Mouse (Mus musculus): ENCODE data around the gene Fam184a. TPM values are rescaled to one million over a fixed set of nuclear protein-coding genes. Genes with fewer than 3 reads are reported as not detected.
A peak's percentile ranks its signal among the peaks of the same experiment; 100 is the strongest.

Fam184a gene
- polyA plus RNA-seq, 1 experiment, result 3.9 TPM

- WGBS, result 42% methylated on average over 5 of the region's 5 CpGs
- Histone ChIP-seq H3K27ac (ENCODE audit: insufficient read depth, low read depth, low read length) (no peak overlapping the region), H3K27me3 (replicated peaks; ENCODE audit: control insufficient read depth, insufficient read depth, low read length) (no peaks in the 10 kb centered on the region), H3K36me3 (ENCODE audit: control insufficient read depth, insufficient read depth, low read length) (no peaks in the 10 kb centered on the region), H3K4me1 (ENCODE audit: control insufficient read depth, insufficient read depth, low read length) (peaks cover 5% of the 10 kb centered on the region; the same call in 1 of the 2 replicates), H3K4me3 (ENCODE audit: insufficient read depth, low read depth, low read length) (no peak overlapping the region)
- peak; percentile 45 for DNase-seq
- no peak for TF ChIP-seq CTCF (conservative IDR thresholded peaks at IDR 0.05; ENCODE audit: insufficient read depth, insufficient read length, low read depth, low read length)
Observed at GRCm38 (mm10) chr10:53598821-53599220, 152.1 kb downstream of the Fam184a start.

GRCm38 (mm10) chr10:53597121-53597881, 153.6 kb downstream of the Fam184a start:
- H3K36me3 ChIP-seq (ENCODE audit: control insufficient read depth, insufficient read depth, low read length), result no peaks in the 10 kb centered on the region
- under 1% methylated on average over 97 of the region's 99 CpGs for WGBS
- TF ChIP-seq CTCF (conservative IDR thresholded peaks at IDR 0.05; ENCODE audit: insufficient read depth, insufficient read length, low read depth, low read length) (no peak), POLR2A (IDR thresholded peaks at IDR 0.05; ENCODE audit: low read depth, low read length) (no peak)
- H3K4me1 ChIP-seq (ENCODE audit: control insufficient read depth, insufficient read depth, low read length), result peaks cover 5% of the 10 kb centered on the region; the same call in 1 of the 2 replicates
- peak overlapping the region; percentile 91 for H3K27ac ChIP-seq (ENCODE audit: insufficient read depth, low read depth, low read length)
- no peaks in the 10 kb centered on the region for H3K27me3 ChIP-seq (replicated peaks; ENCODE audit: control insufficient read depth, insufficient read depth, low read length)
- H3K4me3 ChIP-seq (ENCODE audit: insufficient read depth, low read depth, low read length), result peak overlapping the region; percentile 95
- peak; percentile 49 for DNase-seq

GRCm38 (mm10) chr10:53596677-53597120, 154.2 kb downstream of the Fam184a start, which contains the start of gene Asf1a:
Asf1a (plus strand) TSS chr10:53596757.
- TF ChIP-seq CTCF (conservative IDR thresholded peaks at IDR 0.05; ENCODE audit: insufficient read depth, insufficient read length, low read depth, low read length) (peak; percentile 68), POLR2A (IDR thresholded peaks at IDR 0.05; ENCODE audit: low read depth, low read length) (no peak)
- H3K4me1 ChIP-seq (ENCODE audit: control insufficient read depth, insufficient read depth, low read length), result peaks cover 5% of the 10 kb centered on the region; the same call in 1 of the 2 replicates
- peak within 1 kb of the TSS; percentile 95 for H3K4me3 ChIP-seq (ENCODE audit: insufficient read depth, low read depth, low read length)
- no peaks in the 10 kb centered on the region for H3K36me3 ChIP-seq (ENCODE audit: control insufficient read depth, insufficient read depth, low read length)
- H3K27me3 ChIP-seq (replicated peaks; ENCODE audit: control insufficient read depth, insufficient read depth, low read length), result no peaks in the 10 kb centered on the region
- H3K27ac ChIP-seq (ENCODE audit: insufficient read depth, low read depth, low read length), result peak within 1 kb of the TSS; percentile 91
- under 1% methylated on average over 52 of the region's 52 CpGs for WGBS
- peak; percentile 99 for DNase-seq

- Histone ChIP-seq H3K36me3 (ENCODE audit: control insufficient read depth, insufficient read depth, low read length) (no peaks in the 10 kb centered on the region), H3K4me1 (ENCODE audit: control insufficient read depth, insufficient read depth, low read length) (peaks cover 5% of the 10 kb centered on the region; the same call in 1 of the 2 replicates), H3K27me3 (replicated peaks; ENCODE audit: control insufficient read depth, insufficient read depth, low read length) (no peaks in the 10 kb centered on the region), H3K4me3 (ENCODE audit: insufficient read depth, low read depth, low read length) (peak overlapping the region; percentile 85), H3K27ac (ENCODE audit: insufficient read depth, low read depth, low read length) (peak overlapping the region; percentile 86)
- peak; percentile 13 for DNase-seq
- TF ChIP-seq POLR2A (IDR thresholded peaks at IDR 0.05; ENCODE audit: low read depth, low read length) (no peak), CTCF (conservative IDR thresholded peaks at IDR 0.05; ENCODE audit: insufficient read depth, insufficient read length, low read depth, low read length) (no peak)
- 4% methylated on average over 27 of the region's 27 CpGs for WGBS
Observed at GRCm38 (mm10) chr10:53595744-53596676, 154.9 kb downstream of the Fam184a start.

GRCm38 (mm10) chr10:53585777-53586176, 165.1 kb downstream of the Fam184a start:
- Histone ChIP-seq H3K27me3 (replicated peaks; ENCODE audit: control insufficient read depth, insufficient read depth, low read length) (no peaks in the 10 kb centered on the region), H3K27ac (ENCODE audit: insufficient read depth, low read depth, low read length) (no peak overlapping the region), H3K4me3 (ENCODE audit: insufficient read depth, low read depth, low read length) (no peak overlapping the region), H3K36me3 (ENCODE audit: control insufficient read depth, insufficient read depth, low read length) (no peaks in the 10 kb centered on the region), H3K4me1 (ENCODE audit: control insufficient read depth, insufficient read depth, low read length) (no peaks in the 10 kb centered on the region; the same call in 1 of the 2 replicates)
- no peak for TF ChIP-seq POLR2A (IDR thresholded peaks at IDR 0.05; ENCODE audit: low read depth, low read length)
- TF ChIP-seq CTCF (conservative IDR thresholded peaks at IDR 0.05; ENCODE audit: insufficient read depth, insufficient read length, low read depth, low read length), result no peak
- 88% methylated on average over 3 of the region's 3 CpGs for WGBS
- no peak for DNase-seq

Other genes with a start within 250 kb of the Fam184a start
- gene Asf1a, start 154.4 kb downstream of the Fam184a start, polyA plus RNA-seq (2012; rRNA removed), result 5.6 and 6.2 TPM in 2 replicates
- 2.9 and 3.1 TPM in 2 replicates for gene Mcm9, start 120.7 kb downstream of the Fam184a start, polyA plus RNA-seq (2012; rRNA removed)

Data from kidney, adult 2 months (tissue).